Mouse (Mus musculus): ENCODE data around the gene Gca. TPM values are rescaled to one million over a fixed set of nuclear protein-coding genes. Genes with fewer than 3 reads are reported as not detected.

Gene Gca
- 0.13 TPM for polyA plus RNA-seq (2012; fragmentation: generic; extraction: Trizol)

DNA sequence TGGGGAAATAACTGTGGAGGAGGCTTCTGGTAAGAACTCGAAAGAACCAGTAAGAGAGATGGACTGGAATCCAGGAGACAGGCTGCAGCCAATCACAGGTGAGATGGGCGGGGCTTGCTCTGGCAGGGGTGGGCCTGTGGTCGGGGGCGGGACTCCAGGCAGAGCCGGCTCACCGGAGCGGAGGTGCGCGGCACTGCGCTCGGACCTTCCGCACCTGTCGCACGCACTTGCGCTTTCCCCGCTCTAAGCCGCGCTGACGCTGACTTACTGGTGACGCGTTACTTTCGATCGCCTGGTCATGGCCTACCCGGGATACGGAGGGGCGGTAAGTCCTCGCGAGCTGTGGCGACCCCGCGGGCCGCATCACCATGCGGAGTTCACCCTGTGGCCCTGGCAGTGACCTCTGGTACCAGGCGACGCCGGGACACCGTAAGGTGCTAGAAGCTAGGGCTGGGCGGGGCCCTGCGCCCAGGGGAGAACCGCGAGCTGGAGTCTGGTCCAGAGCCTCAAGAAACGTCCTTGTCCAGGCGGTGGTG is at the start of gene Gca:
Gca (plus strand) TSS at position 151 of the 536 bp plus-strand sequence.
- no peaks in the 10 kb centered on the region for H3K79me2 ChIP-seq (ENCODE audit: control insufficient read depth, insufficient read depth)
- H3K4me2 ChIP-seq (ENCODE audit: low read depth) = no peak within 1 kb of the TSS
- no peak within 1 kb of the TSS for H3K4me3 ChIP-seq
- TF ChIP-seq MYOG (IDR thresholded peaks at IDR 0.05; ENCODE audit: control insufficient read depth in 1 of 3, insufficient read depth in 1 of 3, insufficient read length in 2 of 3, low read depth in 2 of 3) = peak in 1 of 3 experiments; percentile 26
- no peak for TF ChIP-seq POLR2A (IDR thresholded peaks at IDR 0.05; ENCODE audit: insufficient read length, low read depth)
- peak in 1 of 3 experiments; percentile 35 for TF ChIP-seq MYOD1 (IDR thresholded peaks at IDR 0.05; ENCODE audit: control insufficient read depth in 1 of 3, insufficient read length in 2 of 3, low read depth in 2 of 3)
- H3K27me3 ChIP-seq (ENCODE audit: control insufficient read depth, insufficient read depth, insufficient read length) = no peaks in the 10 kb centered on the region
- no peaks in the 10 kb centered on the region for H3K36me3 ChIP-seq (ENCODE audit: control insufficient read depth, insufficient read depth)
- no peak within 1 kb of the TSS for H3ac ChIP-seq (ENCODE audit: control insufficient read depth, insufficient read length)

DNA sequence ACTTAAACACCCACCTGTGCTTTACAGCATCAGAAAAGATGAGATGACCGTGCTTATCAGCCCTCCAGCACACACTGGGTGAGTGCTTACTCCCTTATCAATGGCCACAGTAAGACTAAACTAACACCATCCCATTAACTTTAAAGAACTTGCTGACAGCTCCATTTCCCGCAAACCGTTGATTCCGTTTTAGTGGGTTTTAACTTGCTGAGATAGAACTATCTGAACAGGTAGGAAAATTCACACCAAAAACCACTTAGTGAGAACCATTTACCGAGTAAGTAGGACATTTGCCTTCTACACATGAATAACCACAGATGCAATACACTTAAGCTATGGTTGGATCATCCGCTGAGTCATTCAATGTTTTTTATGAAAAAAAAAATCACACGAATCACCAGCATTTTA is 45.1 kb upstream of the Gca start:
- Histone ChIP-seq H3K4me2 (ENCODE audit: low read depth) (no peak overlapping the region), H3K4me3 (no peak overlapping the region), H3K36me3 (ENCODE audit: control insufficient read depth, insufficient read depth) (no peaks in the 10 kb centered on the region), H3K27me3 (ENCODE audit: control insufficient read depth, insufficient read depth, insufficient read length) (no peaks in the 10 kb centered on the region), H3ac (ENCODE audit: control insufficient read depth, insufficient read length) (no peak overlapping the region), H3K79me2 (ENCODE audit: control insufficient read depth, insufficient read depth) (no peaks in the 10 kb centered on the region)
- TF ChIP-seq MAX (IDR thresholded peaks at IDR 0.05; ENCODE audit: low read depth) (no peak), USF1 (IDR thresholded peaks at IDR 0.05; ENCODE audit: low read depth) (no peak), TCF12 (IDR thresholded peaks at IDR 0.05; ENCODE audit: insufficient read depth, poor library complexity, severe bottlenecking) (no peak), CEBPB (IDR thresholded peaks at IDR 0.05; ENCODE audit: insufficient read depth, poor library complexity, severe bottlenecking) (no peak)

GRCm38 (mm10) chr2:62619679-62620078 is 44.4 kb upstream of the Gca start:
- Histone ChIP-seq H3K79me2 (ENCODE audit: control insufficient read depth, insufficient read depth) (no peaks in the 10 kb centered on the region), H3ac (ENCODE audit: control insufficient read depth, insufficient read length) (no peak overlapping the region), H3K27me3 (ENCODE audit: control insufficient read depth, insufficient read depth, insufficient read length) (no peaks in the 10 kb centered on the region), H3K4me2 (ENCODE audit: low read depth) (no peak overlapping the region), H3K4me3 (no peak overlapping the region), H3K36me3 (ENCODE audit: control insufficient read depth, insufficient read depth) (no peaks in the 10 kb centered on the region)
- TF ChIP-seq MAX (IDR thresholded peaks at IDR 0.05; ENCODE audit: low read depth) (no peak), TCF12 (IDR thresholded peaks at IDR 0.05; ENCODE audit: insufficient read depth, poor library complexity, severe bottlenecking) (no peak), MYOD1 (IDR thresholded peaks at IDR 0.05; ENCODE audit: control insufficient read depth in 1 of 3, insufficient read length in 2 of 3, low read depth in 2 of 3) (no peak), SRF (IDR thresholded peaks at IDR 0.05; ENCODE audit: control insufficient read depth, insufficient read length, low read depth) (no peak), POLR2A (IDR thresholded peaks at IDR 0.05; ENCODE audit: insufficient read length, low read depth) (no peak), MYOG (IDR thresholded peaks at IDR 0.05; ENCODE audit: control insufficient read depth in 1 of 3, insufficient read depth in 1 of 3, insufficient read length in 2 of 3, low read depth in 2 of 3) (no peak)

- TF ChIP-seq TCF3 (IDR thresholded peaks at IDR 0.05; ENCODE audit: insufficient read length, low read depth) (no peak), REST (IDR thresholded peaks at IDR 0.05; ENCODE audit: insufficient read depth, insufficient read length) (no peak), USF1 (IDR thresholded peaks at IDR 0.05; ENCODE audit: low read depth) (no peak), POLR2AphosphoS2 (IDR thresholded peaks at IDR 0.05; ENCODE audit: insufficient read length, low read depth) (no peak), MYOD1 (IDR thresholded peaks at IDR 0.05; ENCODE audit: control insufficient read depth in 1 of 3, insufficient read length in 2 of 3, low read depth in 2 of 3) (no peak), SRF (IDR thresholded peaks at IDR 0.05; ENCODE audit: control insufficient read depth, insufficient read length, low read depth) (no peak), TCF12 (IDR thresholded peaks at IDR 0.05; ENCODE audit: insufficient read depth, poor library complexity, severe bottlenecking) (no peak)
- Histone ChIP-seq H3K4me2 (ENCODE audit: low read depth) (no peak overlapping the region), H3K4me3 (no peak overlapping the region), H3K36me3 (ENCODE audit: control insufficient read depth, insufficient read depth) (no peaks in the 10 kb centered on the region), H3K79me2 (ENCODE audit: control insufficient read depth, insufficient read depth) (no peaks in the 10 kb centered on the region), H3K27me3 (ENCODE audit: control insufficient read depth, insufficient read depth, insufficient read length) (no peaks in the 10 kb centered on the region), H3ac (ENCODE audit: control insufficient read depth, insufficient read length) (no peak overlapping the region)
These were observed 41.1 kb upstream of the Gca start for GRCm38 (mm10) chr2:62623024-62623441.

GRCm38 (mm10) chr2:62627728-62628127 is 36.4 kb upstream of the Gca start:
- no peak for TF ChIP-seq POLR2AphosphoS2 (IDR thresholded peaks at IDR 0.05; ENCODE audit: insufficient read length, low read depth)
- TF ChIP-seq TCF12 (IDR thresholded peaks at IDR 0.05; ENCODE audit: insufficient read depth, poor library complexity, severe bottlenecking) = no peak

DNA sequence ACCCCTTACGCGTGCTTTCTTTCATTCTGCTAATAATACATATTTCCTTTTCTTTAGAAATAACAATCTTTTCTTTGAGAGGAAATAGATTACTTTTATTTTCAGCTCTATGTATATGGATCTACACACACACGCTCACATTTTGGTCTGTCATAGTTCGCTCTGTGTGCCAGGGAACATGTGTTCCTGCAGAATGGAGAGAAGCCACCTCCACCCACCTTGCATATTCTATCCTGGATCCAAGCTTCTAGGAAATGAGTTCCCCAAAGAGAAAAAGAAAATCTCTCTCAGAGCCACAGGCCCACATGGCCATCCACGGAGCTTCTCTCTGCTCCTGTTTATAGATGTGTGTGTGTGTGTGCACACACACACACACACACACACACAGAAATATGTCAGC is 35.7 kb upstream of the Gca start:
- Histone ChIP-seq H3K36me3 (ENCODE audit: control insufficient read depth, insufficient read depth) (no peaks in the 10 kb centered on the region), H3ac (ENCODE audit: control insufficient read depth, insufficient read length) (no peak overlapping the region), H3K27me3 (ENCODE audit: control insufficient read depth, insufficient read depth, insufficient read length) (no peaks in the 10 kb centered on the region), H3K4me3 (no peak overlapping the region), H3K79me2 (ENCODE audit: control insufficient read depth, insufficient read depth) (no peaks in the 10 kb centered on the region), H3K4me2 (ENCODE audit: low read depth) (no peak overlapping the region)
- TF ChIP-seq SRF (IDR thresholded peaks at IDR 0.05; ENCODE audit: control insufficient read depth, insufficient read length, low read depth) (no peak), TCF3 (IDR thresholded peaks at IDR 0.05; ENCODE audit: insufficient read length, low read depth) (no peak), USF1 (IDR thresholded peaks at IDR 0.05; ENCODE audit: low read depth) (no peak), E2F4 (IDR thresholded peaks at IDR 0.05; ENCODE audit: insufficient read depth) (no peak), MYOD1 (IDR thresholded peaks at IDR 0.05; ENCODE audit: control insufficient read depth in 1 of 3, insufficient read length in 2 of 3, low read depth in 2 of 3) (no peak), TCF12 (IDR thresholded peaks at IDR 0.05; ENCODE audit: insufficient read depth, poor library complexity, severe bottlenecking) (no peak)

More at GRCm38 (mm10) chr2:62627728-62628127, 36.4 kb upstream of the Gca start:
- no peak overlapping the region for H3K4me2 ChIP-seq (ENCODE audit: low read depth)
- H3K4me3 ChIP-seq = no peak overlapping the region
- no peaks in the 10 kb centered on the region for H3K79me2 ChIP-seq (ENCODE audit: control insufficient read depth, insufficient read depth)
- H3K36me3 ChIP-seq (ENCODE audit: control insufficient read depth, insufficient read depth) = no peaks in the 10 kb centered on the region
- H3K27me3 ChIP-seq (ENCODE audit: control insufficient read depth, insufficient read depth, insufficient read length) = no peaks in the 10 kb centered on the region
- H3ac ChIP-seq (ENCODE audit: control insufficient read depth, insufficient read length) = no peak overlapping the region

Data from myocyte (in vitro differentiated cells).